Mouse (Mus musculus): ENCODE measurements at regions not wholly inside any gene's neighbourhood (a gene's known extent, or its start where the extent isn't known, plus 50 kb on each side); places are given as distances from the start of the nearest gene placed in this dataset.
"Not testable (repeated sequence)": the region's sequence is repeated elsewhere in the genome, so short reads cannot be mapped to it uniquely, and the experiment has no call there.

GRCm38 (mm10) chr3:121584317-121584716, 52.1 kb upstream of the Slc44a3 start:
- no peak for DNase-seq (ENCODE audit: low spot score in 2 of 2)

GRCm38 (mm10) chr3:121582711-121583110, 50.5 kb upstream of the Slc44a3 start:
- DNase-seq (ENCODE audit: low spot score in 2 of 2): not testable (repeated sequence)
